Mouse (Mus musculus) layer of hippocampus, adult 11-12 months (tissue): ENCODE data around the gene Tmem50a.
A peak's percentile ranks its signal among the peaks of the same experiment; 100 is the strongest.

Source experiments
- DNase-seq: peaks from one replicate; pipeline ENCODE4 v3.0.0; 2022; ENCODE audit warnings: low spot score

Gene Tmem50a

GRCm38 (mm10) chr4:134914864-134915209 lies at the start of gene Tmem50a:
Gene Tmem50a (minus strand): TSS chr4:134915024.
- DNase-seq = peak; percentile 93

GRCm38 (mm10) chr4:134963021-134963776 lies 48.4 kb upstream of the Tmem50a start:
- DNase-seq = no peak

GRCm38 (mm10) chr4:134956328-134956727 lies 41.5 kb upstream of the Tmem50a start:
- DNase-seq = peak; percentile 75

GRCm38 (mm10) chr4:134955845-134956244 lies 41.0 kb upstream of the Tmem50a start:
- no peak for DNase-seq

- no peak for DNase-seq
Measured at GRCm38 (mm10) chr4:134955196-134955595, 40.4 kb upstream of the Tmem50a start.

DNA sequence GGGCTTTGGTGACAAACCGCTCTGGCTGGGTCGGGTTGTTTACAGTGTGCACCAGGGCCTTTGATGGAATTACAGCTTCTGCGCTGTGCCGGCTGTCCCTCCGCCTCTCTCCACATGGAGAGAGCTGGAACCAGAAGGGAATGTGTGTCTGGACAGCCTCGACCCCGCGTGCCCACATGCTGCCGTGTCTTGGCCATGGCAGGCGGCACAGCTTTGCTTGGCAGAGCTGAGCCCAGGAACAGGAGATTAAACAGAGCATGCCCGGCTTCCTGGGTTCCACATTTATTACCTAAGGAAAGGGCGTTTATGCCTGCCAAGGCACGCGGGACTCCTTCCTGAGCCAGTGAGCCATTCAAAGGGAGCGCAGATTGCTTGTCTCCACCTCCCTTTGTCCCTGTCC lies 39.6 kb upstream of the Tmem50a start:
- DNase-seq = no peak

- no peak for DNase-seq
Measured at GRCm38 (mm10) chr4:134950518-134951091, 35.8 kb upstream of the Tmem50a start.

DNA sequence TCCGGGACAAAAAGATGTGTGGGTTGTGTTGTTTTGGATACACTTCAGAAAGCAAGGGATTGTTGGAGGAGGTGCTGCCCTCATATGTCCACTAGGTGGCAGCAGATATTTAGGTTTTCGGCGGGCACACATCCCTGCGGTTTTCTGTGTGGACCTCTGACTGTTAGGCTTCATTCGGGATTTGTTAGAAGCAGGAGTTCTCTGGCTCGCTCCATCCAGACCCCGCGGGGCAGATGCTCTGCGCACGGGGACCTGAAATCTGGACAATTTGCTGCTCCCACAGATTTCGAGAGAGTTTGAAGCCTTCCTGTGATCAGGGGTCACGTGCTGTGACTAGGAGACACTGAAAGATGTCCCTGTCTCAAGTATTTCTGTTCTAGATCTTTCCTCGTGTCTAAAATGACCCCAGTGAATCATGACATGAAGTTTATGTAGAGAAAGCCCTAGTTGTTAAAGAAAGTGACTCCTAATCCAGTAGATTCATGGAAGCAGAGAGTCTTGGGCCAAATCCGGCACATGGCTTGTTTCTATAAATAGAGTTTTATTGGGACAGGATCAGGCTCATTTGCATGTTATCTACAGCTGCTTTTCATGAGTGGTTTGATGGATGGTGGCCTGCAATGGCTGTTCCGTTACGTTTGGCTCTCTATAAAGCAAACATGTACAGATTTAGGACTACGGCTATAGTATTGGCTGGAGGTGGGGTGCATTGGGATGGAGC lies 31.4 kb upstream of the Tmem50a start:
- DNase-seq = peak; percentile 79

DNA sequence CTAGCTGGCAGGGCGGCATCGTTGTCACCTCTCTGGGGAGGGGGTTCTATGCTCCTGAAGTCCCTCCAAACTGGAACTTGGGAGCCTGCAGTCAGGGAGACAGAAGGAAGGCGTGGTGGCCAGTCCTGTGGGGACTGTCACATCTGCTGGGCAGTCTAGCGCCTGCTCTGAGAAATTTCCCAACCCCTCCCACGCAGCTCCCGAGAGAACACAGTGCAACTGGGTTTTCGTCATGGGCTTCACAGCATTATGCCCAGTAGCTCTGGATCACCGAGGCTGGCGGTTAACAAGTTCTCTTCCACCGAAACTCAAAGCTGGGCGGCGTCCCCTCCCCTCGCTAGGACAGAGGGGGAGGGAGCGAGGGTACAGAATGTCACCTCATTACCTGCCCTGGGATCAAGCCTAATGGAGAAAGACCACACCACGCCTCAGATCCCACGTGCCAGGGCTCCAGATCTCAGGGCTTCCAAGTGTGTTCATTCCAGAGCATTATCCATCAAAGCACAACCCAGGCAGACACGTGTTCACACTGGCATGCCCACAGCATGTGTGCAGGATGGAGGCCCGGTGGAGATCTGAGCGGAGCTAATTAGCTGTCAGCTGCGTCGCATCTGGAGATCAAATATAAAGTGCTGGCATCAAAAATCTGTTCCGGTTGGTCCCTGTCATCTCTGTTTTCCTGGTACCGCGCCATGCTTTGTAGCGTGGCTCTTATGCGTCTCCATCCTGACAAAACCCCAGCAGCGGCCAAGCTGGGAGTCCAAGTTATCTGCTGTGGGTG lies 29.1 kb upstream of the Tmem50a start:
- no peak for DNase-seq

- no peak for DNase-seq
Measured at GRCm38 (mm10) chr4:134939900-134940299, 25.1 kb upstream of the Tmem50a start.

DNA sequence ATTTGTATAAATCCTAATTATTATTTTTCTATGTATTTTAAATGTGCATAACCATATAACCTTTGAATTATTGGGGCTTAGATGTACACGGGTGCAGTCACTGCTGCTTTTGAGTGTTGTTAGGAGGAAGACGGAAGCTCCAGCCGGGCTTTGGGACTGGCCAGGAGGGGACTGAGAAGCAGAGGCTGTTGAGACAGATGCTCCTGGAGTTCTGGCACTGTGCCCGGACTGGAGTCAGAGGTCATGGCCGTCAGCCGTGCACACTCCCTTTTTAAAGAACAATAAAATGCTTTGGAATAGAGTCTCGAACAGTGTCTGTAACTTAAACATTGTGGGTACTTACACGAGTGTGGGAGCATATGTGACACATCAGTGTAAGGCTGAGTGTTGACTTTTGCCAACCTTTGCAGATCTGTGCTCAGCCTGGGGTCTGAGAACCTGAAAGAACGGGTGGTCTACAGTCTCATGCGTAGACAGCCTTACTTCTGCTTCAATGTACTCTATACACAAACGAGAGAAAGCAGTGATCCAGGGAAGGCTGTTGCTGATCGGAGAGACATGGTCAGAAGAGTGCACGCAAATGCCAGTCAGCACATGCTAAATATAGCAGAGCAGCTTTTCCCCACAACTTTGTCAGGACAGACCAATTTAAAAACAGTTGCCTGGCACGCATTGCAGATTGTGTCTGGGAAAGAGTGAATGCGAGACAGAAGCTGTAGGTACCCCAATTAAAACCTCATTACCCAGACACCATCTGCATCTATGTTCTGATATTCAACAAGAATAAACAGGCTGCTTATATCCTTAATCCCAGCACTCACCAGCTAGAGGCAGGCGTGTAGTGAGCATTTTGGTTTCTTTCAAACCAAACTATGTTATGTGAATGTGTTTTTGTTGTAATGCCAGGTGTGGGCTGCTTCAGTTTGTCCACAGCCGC lies 22.7 kb upstream of the Tmem50a start:
- DNase-seq = no peak

- peak; percentile 95 for DNase-seq
Measured at GRCm38 (mm10) chr4:134930684-134931481, 16.1 kb upstream of the Tmem50a start, which contains the start of gene Syf2. Gene Syf2 (plus strand): TSS chr4:134930898.

GRCm38 (mm10) chr4:134930190-134930589 lies 15.4 kb upstream of the Tmem50a start:
- DNase-seq = no peak

- DNase-seq = no peak
Measured at GRCm38 (mm10) chr4:134929536-134929935, 14.7 kb upstream of the Tmem50a start.

GRCm38 (mm10) chr4:134928464-134928836 lies 13.6 kb upstream of the Tmem50a start:
- DNase-seq = no peak

DNA sequence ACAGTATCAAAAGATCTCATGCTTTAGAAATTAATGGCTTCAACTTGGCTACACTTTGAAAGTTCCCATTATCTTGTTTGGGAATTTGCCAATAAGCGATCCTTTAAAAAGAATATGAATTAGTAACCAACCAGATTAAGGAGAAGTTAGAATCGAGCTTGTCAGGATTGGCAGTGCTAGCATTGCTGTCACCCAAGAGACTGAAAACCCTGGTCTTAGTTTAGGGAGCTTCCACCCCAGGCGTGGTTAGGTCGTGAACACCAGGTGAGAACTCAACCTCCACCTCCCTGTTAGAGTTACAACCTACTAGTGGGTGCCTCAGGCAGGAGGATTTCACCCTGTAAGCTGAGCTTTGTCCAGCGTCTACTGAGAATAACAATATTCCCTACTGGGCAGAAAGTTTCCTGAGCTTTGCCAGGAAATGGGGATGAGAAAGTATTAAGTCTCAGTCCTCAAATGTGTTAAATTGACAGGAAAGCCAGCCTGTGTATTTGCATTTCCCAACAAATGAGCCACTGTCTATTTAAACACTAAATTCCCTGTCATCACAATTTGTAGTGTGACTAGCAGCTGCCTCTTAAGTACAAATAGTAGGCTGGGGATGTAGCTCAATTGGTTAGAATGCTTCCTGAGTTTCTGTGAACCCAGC lies 13.1 kb upstream of the Tmem50a start:
- no peak for DNase-seq

DNA sequence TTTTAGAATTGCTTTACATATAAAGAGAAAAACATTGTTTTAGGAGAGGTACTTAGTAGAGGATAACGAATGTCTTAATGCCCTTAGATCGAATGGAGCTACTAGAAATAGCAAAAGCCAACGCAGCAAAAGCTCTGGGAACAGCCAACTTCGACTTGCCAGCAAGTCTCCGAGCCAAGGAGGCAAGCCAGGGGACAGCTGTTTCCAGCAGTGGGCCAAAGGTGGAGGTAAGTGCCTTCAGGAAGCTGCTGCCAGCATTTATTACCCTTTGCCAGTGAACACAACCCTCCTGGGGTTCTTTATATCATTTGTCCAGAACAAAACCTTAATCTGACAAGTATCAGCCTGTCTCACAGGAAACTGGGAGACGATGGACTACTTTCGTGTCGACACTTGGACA lies 10.4 kb upstream of the Tmem50a start:
- no peak for DNase-seq

DNA sequence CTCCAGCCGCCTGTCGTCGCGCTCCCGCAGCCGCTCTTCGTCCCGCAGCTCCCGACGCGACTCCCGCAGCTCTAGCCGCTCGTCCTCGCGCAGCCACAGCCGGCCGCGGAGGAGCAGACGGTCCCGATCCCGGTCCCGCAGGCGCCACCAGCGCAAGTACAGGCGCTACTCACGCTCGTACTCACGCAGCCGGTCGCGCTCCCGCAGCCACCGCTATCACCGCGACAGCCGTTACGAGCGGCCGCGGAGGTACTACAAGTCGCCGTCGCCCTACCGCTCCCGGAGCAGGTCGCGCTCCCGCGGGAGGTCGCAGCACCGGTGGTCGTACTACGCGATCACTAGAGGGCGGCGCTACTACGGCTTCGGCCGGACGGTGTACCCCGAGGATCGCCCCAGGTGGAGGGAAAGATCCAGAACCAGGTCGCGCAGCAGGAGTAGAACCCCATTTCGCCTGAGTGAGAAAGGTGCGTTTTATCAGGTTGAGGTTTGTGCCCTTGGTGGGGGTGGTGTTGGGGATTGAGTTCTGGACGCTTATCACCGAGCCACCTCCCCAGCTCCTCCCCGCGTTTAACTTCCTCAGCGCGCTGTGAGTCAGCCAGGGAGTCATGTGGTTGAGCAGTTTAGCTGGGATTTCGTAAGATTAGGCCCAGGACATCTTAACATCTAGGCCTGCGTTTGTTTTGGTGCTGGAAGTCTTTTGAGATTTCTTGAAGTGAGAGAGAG lies 9.4 kb upstream of the Tmem50a start:
- peak; percentile 55 for DNase-seq
